Mouse (Mus musculus): ENCODE data around the gene Acbd6.

GRCm38 (mm10) chr1:155587961-155588360 is 30.0 kb downstream of the Acbd6 start:
- TF ChIP-seq TAL1 (IDR thresholded peaks at IDR 0.05; ENCODE audit: low read length): no peak
- no peak for TF ChIP-seq GATA1 (IDR thresholded peaks at IDR 0.05; ENCODE audit: low read length)
